Mouse (Mus musculus) forebrain, embryonic 10.5 days (tissue): ENCODE data around the gene Gsap. TPM values are rescaled to one million over a fixed set of nuclear protein-coding genes. Genes with fewer than 3 reads are reported as not detected.
A peak's percentile ranks its signal among the peaks of the same experiment; 100 is the strongest.
"Not testable (repeated sequence)": the region's sequence is repeated elsewhere in the genome, so short reads cannot be mapped to it uniquely, and the experiment has no call there.

Experiments
- DNase-seq: peaks from one replicate; pipeline ENCODE4 v3.0.0-alpha.2; 2017; ENCODE audit warnings: low spot score; ENCODE audit errors: extremely low spot score
- H3K27ac ChIP-seq: fragments of 300-500 bp; sonication (generic); 2 replicates; pipeline ENCODE4 v1.5.1; 2016; ENCODE audit warnings: mild to moderate bottlenecking
- H3K27me3 ChIP-seq: fragments of 300-500 bp; sonication (generic); 2 replicates; pipeline ENCODE4 v1.6.1; 2016; ENCODE audit warnings: mild to moderate bottlenecking; ENCODE audit not compliant: poor library complexity, severe bottlenecking
- H3K36me3 ChIP-seq: fragments of 300-500 bp; sonication (generic); replicated peaks from 2 replicates; pipeline ENCODE4 v1.6.1; 2016; ENCODE audit warnings: mild to moderate bottlenecking, moderate library complexity
- H3K4me1 ChIP-seq: fragments of 300-500 bp; sonication (generic); 2 replicates; pipeline ENCODE4 v1.6.1; 2016
- H3K4me3 ChIP-seq: fragments of 300-500 bp; sonication (generic); 2 replicates; pipeline ENCODE4 v1.5.1; 2016; ENCODE audit warnings: mild to moderate bottlenecking, moderate library complexity
- H3K9me3 ChIP-seq: fragments of 300-500 bp; sonication (generic); 2 replicates; pipeline ENCODE4 v1.6.1; 2016; ENCODE audit warnings: mild to moderate bottlenecking, moderate library complexity
- WGBS: fragments of 180-500 bp; shearing (Covaris S2); methylation state at CpG from one replicate; pipeline ENCODE4 v1.1.7; 2016; 5-methylcytosine and 5-hydroxymethylcytosine counted together
- polyA plus RNA-seq: library from polyadenylated mRNA; unstranded; fragments of >200 nt; fragmentation: Nextera tagmentation; extraction: Ambion mirVana; gene quantifications from 2 replicates; pipeline ENCODE4 v1.2.1, GENCODE M21; 2016

The Gsap gene
- polyA plus RNA-seq, 1 experiment from 2014 or later = 1.0 TPM

- 80% methylated on average over 8 of the region's 8 CpGs for WGBS
- H3K27ac ChIP-seq = peak overlapping the region; percentile 57
These were observed 17.2 kb upstream of the Gsap start for GRCm38 (mm10) chr5:21168689-21169345.

GRCm38 (mm10) chr5:21169346-21169745, 16.7 kb upstream of the Gsap start:
- Histone ChIP-seq H3K4me3 (no peak overlapping the region), H3K27ac (0 out of 2 replicates have a peak overlapping the region, but pooled peaks have one; percentile 57), H3K36me3 (no peaks in the 10 kb centered on the region), H3K9me3 (no peaks in the 10 kb centered on the region), H3K27me3 (no peaks in the 10 kb centered on the region), H3K4me1 (peaks cover 22% of the 10 kb centered on the region)
- 52% methylated on average over 3 of the region's 3 CpGs for WGBS
- DNase-seq = no peak

More at GRCm38 (mm10) chr5:21168689-21169345, 17.2 kb upstream of the Gsap start:
- no peaks in the 10 kb centered on the region for H3K9me3 ChIP-seq
- no peak overlapping the region for H3K4me3 ChIP-seq
- peaks cover 22% of the 10 kb centered on the region for H3K4me1 ChIP-seq
- H3K27me3 ChIP-seq = no peaks in the 10 kb centered on the region
- no peaks in the 10 kb centered on the region for H3K36me3 ChIP-seq
- DNase-seq = no peak

- no peaks in the 10 kb centered on the region for H3K27me3 ChIP-seq
- peaks cover 23% of the 10 kb centered on the region for H3K4me1 ChIP-seq
- no peaks in the 10 kb centered on the region for H3K9me3 ChIP-seq
- no peak overlapping the region for H3K4me3 ChIP-seq
- no peak for DNase-seq
- 89% methylated on average over 1 of the region's 1 CpGs for WGBS
- no peaks in the 10 kb centered on the region for H3K36me3 ChIP-seq
- no peak overlapping the region for H3K27ac ChIP-seq
These were observed 16.2 kb upstream of the Gsap start for GRCm38 (mm10) chr5:21169877-21170276.

GRCm38 (mm10) chr5:21170440-21170839, 15.6 kb upstream of the Gsap start:
- WGBS = 49% methylated on average over 4 of the region's 4 CpGs
- Histone ChIP-seq H3K4me1 (peaks cover 29% of the 10 kb centered on the region), H3K36me3 (no peaks in the 10 kb centered on the region), H3K27ac (no peak overlapping the region), H3K27me3 (no peaks in the 10 kb centered on the region), H3K4me3 (no peak overlapping the region), H3K9me3 (no peaks in the 10 kb centered on the region)
- no peak for DNase-seq

GRCm38 (mm10) chr5:21170898-21171297, 15.2 kb upstream of the Gsap start:
- Histone ChIP-seq H3K27me3 (no peaks in the 10 kb centered on the region), H3K4me3 (no peak overlapping the region), H3K4me1 (peaks cover 33% of the 10 kb centered on the region), H3K9me3 (no peaks in the 10 kb centered on the region), H3K36me3 (no peaks in the 10 kb centered on the region), H3K27ac (peak overlapping the region; percentile 15; the same call in 1 of the 2 replicates)
- 72% methylated on average over 5 of the region's 5 CpGs for WGBS
- DNase-seq = no peak

- Histone ChIP-seq H3K27ac (peak overlapping the region; percentile 15; the same call in 1 of the 2 replicates), H3K9me3 (no peaks in the 10 kb centered on the region), H3K27me3 (no peaks in the 10 kb centered on the region), H3K36me3 (no peaks in the 10 kb centered on the region), H3K4me3 (no peak overlapping the region), H3K4me1 (peaks cover 37% of the 10 kb centered on the region)
- no peak for DNase-seq
- WGBS = 61% methylated on average over 6 of the region's 6 CpGs
These were observed 14.7 kb upstream of the Gsap start for GRCm38 (mm10) chr5:21171336-21171735.

- no peak overlapping the region for H3K27ac ChIP-seq
- WGBS = 88% methylated on average over 3 of the region's 3 CpGs
- H3K36me3 ChIP-seq = no peaks in the 10 kb centered on the region
- no peaks in the 10 kb centered on the region for H3K27me3 ChIP-seq
- H3K9me3 ChIP-seq = no peaks in the 10 kb centered on the region
- H3K4me3 ChIP-seq = no peak overlapping the region
- DNase-seq = no peak
- peaks cover 37% of the 10 kb centered on the region for H3K4me1 ChIP-seq
These were observed 13.7 kb upstream of the Gsap start for GRCm38 (mm10) chr5:21172316-21172715.

GRCm38 (mm10) chr5:21175132-21176112, 10.6 kb upstream of the Gsap start:
- H3K4me3 ChIP-seq = no peak overlapping the region
- peaks cover 18% of the 10 kb centered on the region for H3K4me1 ChIP-seq
- DNase-seq = no peak
- peaks cover 5% of the 10 kb centered on the region; the same call in 1 of the 2 replicates for H3K9me3 ChIP-seq
- WGBS = 23% methylated on average over 9 of the region's 9 CpGs
- H3K36me3 ChIP-seq = no peaks in the 10 kb centered on the region
- H3K27me3 ChIP-seq = no peaks in the 10 kb centered on the region
- H3K27ac ChIP-seq = peak overlapping the region; percentile 49

GRCm38 (mm10) chr5:21179496-21179895, 6.6 kb upstream of the Gsap start:
- no peak overlapping the region for H3K4me3 ChIP-seq
- no peak overlapping the region for H3K27ac ChIP-seq
- H3K36me3 ChIP-seq = no peaks in the 10 kb centered on the region
- DNase-seq = no peak
- H3K4me1 ChIP-seq = peaks cover 15% of the 10 kb centered on the region
- H3K9me3 ChIP-seq = peaks cover 10% of the 10 kb centered on the region; the same call in 1 of the 2 replicates
- no peaks in the 10 kb centered on the region for H3K27me3 ChIP-seq

GRCm38 (mm10) chr5:21183046-21183445, 3.0 kb upstream of the Gsap start:
- H3K27me3 ChIP-seq = peaks cover 29% of the 10 kb centered on the region
- H3K4me3 ChIP-seq, H3K36me3 ChIP-seq, DNase-seq, H3K27ac ChIP-seq: not testable (repeated sequence)
- WGBS = 62% methylated on average over 2 of the region's 2 CpGs
- H3K4me1 ChIP-seq = peaks cover 14% of the 10 kb centered on the region
- H3K9me3 ChIP-seq = peaks cover 10% of the 10 kb centered on the region; the same call in 1 of the 2 replicates

GRCm38 (mm10) chr5:21186821-21187220, 766 bp downstream of the Gsap start:
- Histone ChIP-seq H3K27me3 (peaks cover 29% of the 10 kb centered on the region), H3K4me3 (peak overlapping the region; percentile 64), H3K4me1 (peaks cover 14% of the 10 kb centered on the region), H3K36me3 (no peaks in the 10 kb centered on the region), H3K27ac (no peak overlapping the region), H3K9me3 (peaks cover under 1% of the 10 kb centered on the region; the same call in 1 of the 2 replicates)
- WGBS = 5% methylated on average over 4 of the region's 4 CpGs
- no peak for DNase-seq

- Histone ChIP-seq H3K4me3 (no peak overlapping the region), H3K27me3 (peaks cover 29% of the 10 kb centered on the region), H3K4me1 (peaks cover 14% of the 10 kb centered on the region), H3K36me3 (no peaks in the 10 kb centered on the region), H3K9me3 (peaks cover 15% of the 10 kb centered on the region), H3K27ac (no peak overlapping the region)
- 60% methylated on average over 3 of the region's 3 CpGs for WGBS
- DNase-seq = no peak
These were observed 2.4 kb downstream of the Gsap start for GRCm38 (mm10) chr5:21188435-21188834.

- DNase-seq = no peak
- no peak overlapping the region for H3K4me3 ChIP-seq
- H3K9me3 ChIP-seq = peaks cover 18% of the 10 kb centered on the region
- H3K4me1 ChIP-seq = peaks cover 14% of the 10 kb centered on the region
- 87% methylated on average over 1 of the region's 1 CpGs for WGBS
- peaks cover 29% of the 10 kb centered on the region for H3K27me3 ChIP-seq
- no peak overlapping the region for H3K27ac ChIP-seq
- H3K36me3 ChIP-seq = no peaks in the 10 kb centered on the region
These were observed 3.0 kb downstream of the Gsap start for GRCm38 (mm10) chr5:21189036-21189435.
